Mouse (Mus musculus) MEL (cell line): ENCODE measurements at regions not wholly inside any gene's neighbourhood (a gene's known extent, or its start where the extent isn't known, plus 50 kb on each side); places are given as distances from the start of the nearest gene placed in this dataset.

ENCODE experiments used
- DNase-seq: peaks from one replicate; pipeline ENCODE4 v3.0.0; 2011; ENCODE audit warnings: low read depth, low spot score
- H3K27ac ChIP-seq: 2 replicates; pipeline ENCODE4 v1.5.1; 2012; ENCODE audit warnings: low read depth, mild to moderate bottlenecking, control low read depth, low read length, moderate library complexity; ENCODE audit not compliant: control insufficient read depth
- H3K27me3 ChIP-seq, 2 experiments: fragments of 150-350 bp in 1 of 2; sonication (generic) in 1 of 2; 2 replicates each; pipeline ENCODE4 v1.6.1; 2012; ENCODE audit warnings: low read length in 2 of 2, mild to moderate bottlenecking in 2 of 2, improper control_type of control experiment in 1 of 2, moderate library complexity in 1 of 2; ENCODE audit not compliant: insufficient read depth in 2 of 2, control insufficient read depth in 1 of 2
- H3K36me3 ChIP-seq, 2 experiments: 2 replicates each; pipeline ENCODE4 v1.6.1; 2012 to 2014; ENCODE audit warnings: low read length in 2 of 2, improper control_type of control experiment in 1 of 2, inconsistent platforms in 1 of 2, mild to moderate bottlenecking in 1 of 2; ENCODE audit not compliant: insufficient read depth in 2 of 2, control insufficient read depth in 1 of 2
- H3K4me1 ChIP-seq, 2 experiments: fragments of 150-350 bp in 1 of 2; sonication (generic) in 1 of 2; 2 replicates each; pipeline ENCODE4 v1.6.1; 2012; ENCODE audit warnings: low read length in 2 of 2, improper control_type of control experiment in 1 of 2, mild to moderate bottlenecking in 1 of 2; ENCODE audit not compliant: insufficient read depth in 2 of 2, control insufficient read depth in 1 of 2
- H3K4me3 ChIP-seq, 2 experiments: fragments of 150-350 bp in 1 of 2; sonication (generic) in 1 of 2; 2 replicates each; pipeline ENCODE4 v1.5.1; 2012; ENCODE audit warnings: low read depth in 2 of 2, low read length in 2 of 2, mild to moderate bottlenecking in 2 of 2, moderate library complexity in 2 of 2, control low read depth in 1 of 2, improper control_type of control experiment in 1 of 2; ENCODE audit not compliant: control insufficient read depth in 1 of 2, insufficient read depth in 1 of 2
- H3K79me2 ChIP-seq: 2 replicates; pipeline ENCODE4 v1.6.1; 2012; ENCODE audit warnings: mild to moderate bottlenecking, low read length, moderate library complexity; ENCODE audit not compliant: control insufficient read depth, poor library complexity, insufficient read depth
- H3K9ac ChIP-seq: 2 replicates; pipeline ENCODE4 v1.6.1; 2012; ENCODE audit warnings: low read depth, mild to moderate bottlenecking, control low read depth, low read length, moderate library complexity; ENCODE audit not compliant: control insufficient read depth, poor library complexity, severe bottlenecking
- H3K9me3 ChIP-seq: fragments of 150-350 bp; sonication (generic); replicated peaks from 2 replicates; pipeline ENCODE4 v1.6.1; 2012; ENCODE audit warnings: mild to moderate bottlenecking, low read length, improper control_type of control experiment, moderate library complexity; ENCODE audit not compliant: insufficient read depth
- CHD1 ChIP-seq: IDR thresholded peaks from 2 replicates; pipeline ENCODE4 v1.6.1; 2012; ENCODE audit warnings: low read depth, mild to moderate bottlenecking, inconsistent platforms, low read length, improper control_type of control experiment
- CHD2 ChIP-seq: IDR thresholded peaks from 2 replicates; pipeline ENCODE4 v1.6.1; 2011; ENCODE audit warnings: low read length, improper control_type of control experiment
- CTCF ChIP-seq, 3 experiments: IDR thresholded peaks in 2 of 3; conservative IDR thresholded peaks in 1 of 3; 2 replicates each; pipeline ENCODE4 v1.5.1; 2011 to 2012; ENCODE audit warnings: low read length in 3 of 3, low read depth in 2 of 3, mild to moderate bottlenecking in 2 of 3, improper control_type of control experiment in 1 of 3, inconsistent platforms in 1 of 3, mixed read lengths in 1 of 3, moderate library complexity in 1 of 3; ENCODE audit not compliant: control insufficient read depth in 1 of 3, insufficient read depth in 1 of 3, poor library complexity in 1 of 3, severe bottlenecking in 1 of 3
- ELF1 ChIP-seq: IDR thresholded peaks from 2 replicates; pipeline ENCODE4 v1.6.1; 2014; ENCODE audit warnings: low read depth, mild to moderate bottlenecking, inconsistent platforms, low read length, improper control_type of control experiment, moderate library complexity
- GABPA ChIP-seq: IDR thresholded peaks from 2 replicates; pipeline ENCODE4 v1.6.1; 2012; ENCODE audit warnings: low read depth, mild to moderate bottlenecking, inconsistent platforms, low read length, improper control_type of control experiment, moderate library complexity
- HCFC1 ChIP-seq: IDR thresholded peaks from 2 replicates; pipeline ENCODE4 v1.6.1; 2012; ENCODE audit warnings: low read depth, mild to moderate bottlenecking, inconsistent platforms, low read length, improper control_type of control experiment, moderate library complexity
- MAX ChIP-seq: IDR thresholded peaks from 2 replicates; pipeline ENCODE4 v1.6.1; 2011; ENCODE audit warnings: low read length, improper control_type of control experiment
- MAZ ChIP-seq: IDR thresholded peaks from 2 replicates; pipeline ENCODE4 v1.6.1; 2012; ENCODE audit warnings: low read depth, mild to moderate bottlenecking, inconsistent platforms, low read length, improper control_type of control experiment
- MEF2A ChIP-seq: IDR thresholded peaks from 2 replicates; pipeline ENCODE4 v1.6.1; 2014; ENCODE audit warnings: low read depth, mild to moderate bottlenecking, inconsistent platforms, low read length, improper control_type of control experiment; ENCODE audit not compliant: poor library complexity, insufficient replicate concordance, severe bottlenecking; ENCODE audit errors: extremely low read depth
- MXI1 ChIP-seq: IDR thresholded peaks from 2 replicates; pipeline ENCODE4 v1.6.1; 2011; ENCODE audit warnings: mild to moderate bottlenecking, low read depth, low read length, improper control_type of control experiment
- MYB ChIP-seq: IDR thresholded peaks from 2 replicates; pipeline ENCODE4 v1.6.1; 2011; ENCODE audit warnings: mild to moderate bottlenecking, low read depth, low read length, improper control_type of control experiment
- MYC ChIP-seq: IDR thresholded peaks from 2 replicates; pipeline ENCODE4 v1.6.1; 2011; ENCODE audit warnings: low read depth, mild to moderate bottlenecking, low read length, improper control_type of control experiment, moderate library complexity
- NELFE ChIP-seq: IDR thresholded peaks from 2 replicates; pipeline ENCODE4 v1.6.1; 2011; ENCODE audit warnings: low read depth, low read length, improper control_type of control experiment
- NRF1 ChIP-seq: IDR thresholded peaks from 2 replicates; pipeline ENCODE4 v1.6.1; 2014; ENCODE audit warnings: low read depth, mild to moderate bottlenecking, inconsistent platforms, low read length, improper control_type of control experiment, moderate library complexity; ENCODE audit not compliant: poor library complexity, insufficient read depth, severe bottlenecking
- POLR2AphosphoS2 ChIP-seq: IDR thresholded peaks from 2 replicates; pipeline ENCODE4 v1.6.1; 2011; ENCODE audit warnings: low read length, improper control_type of control experiment
- RAD21 ChIP-seq: IDR thresholded peaks from 2 replicates; pipeline ENCODE4 v1.6.1; 2011; ENCODE audit warnings: mild to moderate bottlenecking, low read depth, low read length, improper control_type of control experiment
- RCOR1 ChIP-seq: IDR thresholded peaks from 2 replicates; pipeline ENCODE4 v1.6.1; 2012; ENCODE audit warnings: low read depth, mild to moderate bottlenecking, inconsistent platforms, low read length, improper control_type of control experiment
- SIN3A ChIP-seq: IDR thresholded peaks from 2 replicates; pipeline ENCODE4 v1.6.1; 2012; ENCODE audit warnings: low read length, improper control_type of control experiment, inconsistent platforms
- SMC3 ChIP-seq: IDR thresholded peaks from 2 replicates; pipeline ENCODE4 v1.6.1; 2011; ENCODE audit warnings: low read depth, low read length, improper control_type of control experiment
- TAL1 ChIP-seq: IDR thresholded peaks from 2 replicates; pipeline ENCODE4 v1.6.1; 2012; ENCODE audit warnings: mild to moderate bottlenecking, inconsistent platforms, low read length, moderate library complexity, mixed read lengths
- TBP ChIP-seq: IDR thresholded peaks from 2 replicates; pipeline ENCODE4 v1.8.0; 2011; ENCODE audit warnings: low read depth, low read length, improper control_type of control experiment
- USF2 ChIP-seq, 2 experiments: IDR thresholded peaks; 2 replicates each; pipeline ENCODE4 v1.6.1; 2011 to 2012; ENCODE audit warnings: improper control_type of control experiment in 2 of 2, low read length in 2 of 2, borderline replicate concordance in 1 of 2, inconsistent platforms in 1 of 2, low read depth in 1 of 2, mild to moderate bottlenecking in 1 of 2; ENCODE audit not compliant: insufficient read depth in 1 of 2
- ZC3H11A ChIP-seq: IDR thresholded peaks from 2 replicates; pipeline ENCODE4 v1.6.1; 2012; ENCODE audit warnings: low read depth, mild to moderate bottlenecking, inconsistent platforms, low read length, improper control_type of control experiment
- ZNF384 ChIP-seq: IDR thresholded peaks from 2 replicates; pipeline ENCODE4 v1.6.1; 2012; ENCODE audit warnings: low read depth, mild to moderate bottlenecking, inconsistent platforms, low read length, improper control_type of control experiment

DNA sequence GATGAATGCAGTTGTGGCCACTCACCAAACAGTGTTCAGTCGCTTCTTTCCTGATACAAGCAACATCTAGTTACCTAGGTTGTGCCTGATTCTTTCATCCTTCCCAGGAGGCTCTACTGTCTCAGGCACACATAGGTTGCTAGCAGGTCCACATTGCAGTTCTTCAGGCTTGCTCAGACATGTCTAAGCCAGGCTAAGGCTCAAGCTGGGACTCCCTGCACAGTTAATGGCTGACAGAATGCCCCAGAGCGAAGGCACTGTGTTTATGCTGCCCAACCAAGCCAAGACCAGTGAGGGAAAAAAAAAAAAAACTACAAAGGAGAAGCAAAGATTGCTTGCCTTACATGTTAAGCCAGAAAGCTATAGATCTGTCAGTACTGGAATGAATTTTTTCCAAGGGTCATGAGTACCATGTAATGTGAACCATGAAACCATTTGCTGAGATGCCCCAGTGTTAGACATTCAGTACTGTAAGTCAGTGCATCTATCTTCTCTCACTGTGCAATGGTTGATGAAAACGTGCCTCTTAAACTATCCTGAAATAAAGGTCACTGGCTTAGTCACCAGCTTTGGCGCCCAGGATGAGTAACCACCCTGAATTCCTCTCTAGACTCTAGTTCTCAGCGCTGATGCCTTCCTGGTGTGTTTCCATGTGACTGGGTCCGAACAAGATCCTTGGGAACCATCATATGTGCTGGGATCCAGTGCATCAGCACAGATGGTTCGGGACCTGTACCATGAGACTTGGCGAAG, 152.8 kb upstream of the Zfp703 start:
- H3K27ac ChIP-seq = no peak overlapping the region
- H3K27me3 ChIP-seq = no peaks in the 10 kb centered on the region
- H3K36me3 ChIP-seq = no peaks in the 10 kb centered on the region
- H3K4me1 ChIP-seq = no peaks in the 10 kb centered on the region
- no peaks in the 10 kb centered on the region for H3K9me3 ChIP-seq
- no peaks in the 10 kb centered on the region for H3K79me2 ChIP-seq
- TF ChIP-seq SIN3A (no peak), MYB (no peak), GABPA (no peak)
- no peak overlapping the region for H3K9ac ChIP-seq
- DNase-seq = no peak
- no peak overlapping the region for H3K4me3 ChIP-seq

DNA sequence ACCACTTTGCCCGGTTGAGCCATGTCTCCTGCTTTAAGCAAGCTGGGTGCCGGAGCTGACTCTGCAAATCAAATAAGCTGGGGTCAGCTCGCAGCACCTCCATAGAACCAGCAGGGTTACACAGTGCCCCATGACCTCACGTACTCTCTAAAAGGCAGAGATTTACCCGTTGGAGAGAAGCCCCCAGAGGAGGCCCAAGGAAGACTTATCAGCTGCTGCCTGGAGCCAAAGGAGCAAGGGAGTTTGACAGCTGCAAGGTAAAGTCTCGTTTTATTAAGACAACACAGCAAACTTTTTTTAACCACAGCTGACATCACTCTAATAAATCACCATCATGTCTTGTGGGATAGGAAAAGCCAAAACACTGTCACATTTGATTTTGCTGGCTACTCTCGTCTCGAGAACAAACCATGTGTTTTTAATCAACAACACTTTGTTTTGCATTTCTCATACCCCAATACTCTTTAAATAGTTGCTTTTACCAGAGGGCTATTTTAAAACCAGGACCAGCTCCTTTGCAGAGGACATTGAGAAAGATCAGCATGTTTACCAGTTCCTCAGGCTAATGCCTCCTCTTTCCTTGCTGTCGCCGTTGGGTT, 148.7 kb upstream of the Zfp703 start:
- Histone ChIP-seq H3K4me1 (no peaks in the 10 kb centered on the region), H3K9me3 (no peaks in the 10 kb centered on the region; the same call in 1 of the 2 replicates), H3K27me3 (no peaks in the 10 kb centered on the region), H3K9ac (no peak overlapping the region), H3K79me2 (no peaks in the 10 kb centered on the region), H3K36me3 (no peaks in the 10 kb centered on the region), H3K27ac (no peak overlapping the region), H3K4me3 (no peak overlapping the region)
- DNase-seq = no peak
- TF ChIP-seq MAX (no peak), MXI1 (no peak), ZNF384 (no peak), TBP (no peak), SMC3 (no peak), ZC3H11A (no peak), HCFC1 (no peak), NELFE (no peak), MYC (no peak), CHD2 (no peak)

DNA sequence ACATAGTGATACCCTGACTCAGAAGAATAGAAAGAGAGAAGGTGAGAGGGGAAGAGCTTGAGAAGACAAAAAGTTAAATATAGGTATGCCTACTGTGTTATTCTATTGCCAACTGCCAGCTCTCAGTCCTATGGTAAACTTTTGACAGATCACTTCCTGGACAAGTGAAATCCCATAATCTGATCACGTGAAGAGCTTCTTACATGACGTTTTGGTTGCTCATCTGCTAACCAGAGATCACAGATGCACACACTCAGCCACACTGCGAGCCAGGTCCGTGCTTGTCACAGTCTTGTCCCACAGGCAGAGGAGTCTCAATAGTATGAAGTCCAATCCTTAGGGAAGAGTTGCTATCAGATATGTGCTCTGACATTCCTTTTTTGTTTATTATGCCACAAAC, 147.8 kb upstream of the Zfp703 start:
- DNase-seq = no peak
- Histone ChIP-seq H3K27me3 (no peaks in the 10 kb centered on the region), H3K4me1 (no peaks in the 10 kb centered on the region), H3K9me3 (no peaks in the 10 kb centered on the region; the same call in 1 of the 2 replicates), H3K36me3 (no peaks in the 10 kb centered on the region), H3K4me3 (no peak overlapping the region), H3K9ac (no peak overlapping the region), H3K79me2 (no peaks in the 10 kb centered on the region), H3K27ac (no peak overlapping the region)
- TF ChIP-seq CHD2 = no peak
- no peak for TF ChIP-seq MYB
- no peak for TF ChIP-seq CHD1
- TF ChIP-seq ELF1 = no peak
- no peak for TF ChIP-seq TAL1
- no peak for TF ChIP-seq CTCF (IDR thresholded peaks at IDR 0.05 in 2 of 3, conservative IDR thresholded peaks at IDR 0.05 in 1 of 3; ENCODE audit: control insufficient read depth in 1 of 3, insufficient read depth in 1 of 3, low read depth in 2 of 3, low read length in 3 of 3, poor library complexity in 1 of 3, severe bottlenecking in 1 of 3)
- TF ChIP-seq HCFC1 = no peak
- TF ChIP-seq MYC = no peak
- no peak for TF ChIP-seq TBP
- TF ChIP-seq MAZ = no peak
- no peak for TF ChIP-seq USF2 (IDR thresholded peaks at IDR 0.05; ENCODE audit: borderline replicate concordance in 1 of 2, insufficient read depth in 1 of 2, low read depth in 1 of 2, low read length in 2 of 2)
- no peak for TF ChIP-seq NRF1
- TF ChIP-seq RCOR1 = no peak
- no peak for TF ChIP-seq RAD21
- no peak for TF ChIP-seq POLR2AphosphoS2
- TF ChIP-seq MAX = no peak
- no peak for TF ChIP-seq MXI1
- TF ChIP-seq MEF2A = no peak
